Mouse (Mus musculus) colon, adult 2 months (tissue): Measurements from ENCODE around the gene Utp14b. TPM values are rescaled to one million over a fixed set of nuclear protein-coding genes. Genes with fewer than 3 reads are reported as not detected.

ENCODE experiments used
- polyA plus RNA-seq: library from polyadenylated mRNA; depleted of rRNA; stranded (reverse); fragments of >200 nt; gene quantifications from 2 replicates; pipeline ENCODE4 v1.2.3, GENCODE M21; 2012; rRNA removed

Gene Utp14b
- polyA plus RNA-seq: 1.1 and 2.4 TPM in 2 replicates

DNA sequence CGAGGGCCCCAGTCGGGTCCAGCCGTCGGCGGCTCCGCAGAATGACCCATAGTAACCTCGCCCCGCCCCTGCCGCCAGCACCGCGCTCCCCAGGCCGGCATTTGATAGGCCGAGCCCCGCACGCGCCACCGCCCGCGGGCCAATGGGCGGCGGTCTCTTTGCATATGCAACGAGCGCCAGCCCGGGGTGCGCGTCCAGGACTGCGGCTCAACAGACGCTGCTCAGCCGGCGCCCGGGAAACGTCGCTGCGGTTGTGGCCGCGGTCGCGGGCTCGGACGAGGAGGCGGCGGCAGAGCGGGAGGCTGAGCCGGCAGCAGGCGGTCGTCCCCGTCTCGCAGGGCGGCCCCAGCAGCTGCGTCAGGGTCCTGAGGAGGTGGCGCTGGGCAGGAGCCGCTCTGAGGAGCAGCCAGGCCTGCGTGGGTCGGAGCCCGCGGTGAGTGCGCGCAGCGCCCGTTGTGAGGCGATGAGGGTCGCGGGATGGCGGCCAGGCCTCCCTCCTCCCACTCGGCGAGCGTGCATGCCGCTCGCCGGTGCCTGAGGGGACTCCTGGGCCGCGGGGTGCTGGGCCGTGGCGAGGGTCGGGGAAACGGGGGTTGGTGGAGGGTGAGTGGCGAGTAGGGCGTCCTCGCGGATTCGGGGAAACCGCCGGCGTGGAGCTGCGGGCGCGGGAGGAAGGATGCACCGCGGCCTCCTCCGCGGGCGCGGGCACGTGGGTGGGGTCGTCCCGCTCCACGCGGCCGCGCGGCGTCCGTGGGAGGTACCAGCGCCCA, at the start of gene Utp14b, which contains the start of gene Acsl3:
Gene Utp14b, plus strand, starts transcription at position 368 of the 770 bp plus-strand sequence.
Gene Acsl3, plus strand, starts transcription at position 155 of the 770 bp plus-strand sequence.

Other genes starting within 250 kb of the Utp14b start
- 7.3 and 9.4 TPM in 2 replicates for gene Farsb, start 169.1 kb upstream of the Utp14b start, polyA plus RNA-seq
- gene Mogat1, start 147.0 kb upstream of the Utp14b start, polyA plus RNA-seq: 0.42 and 0.51 TPM in 2 replicates
- gene BC035947, start 145.9 kb upstream of the Utp14b start, polyA plus RNA-seq: not detected in 2 replicates
- gene Acsl3, start 213 bp upstream of the Utp14b start, polyA plus RNA-seq: 20.4 and 30.1 TPM in 2 replicates
- gene Kcne4, start 158.7 kb downstream of the Utp14b start, polyA plus RNA-seq: 0.77 and 1.2 TPM in 2 replicates